Mouse (Mus musculus) forelimb bud, embryonic 11.5 days (tissue): ENCODE results near the gene Ndnf.

Source experiments
- DNase-seq: peaks from one replicate; pipeline ENCODE4 v3.0.0-alpha.2; 2012; ENCODE audit warnings: low read depth, low spot score

Ndnf gene

DNA sequence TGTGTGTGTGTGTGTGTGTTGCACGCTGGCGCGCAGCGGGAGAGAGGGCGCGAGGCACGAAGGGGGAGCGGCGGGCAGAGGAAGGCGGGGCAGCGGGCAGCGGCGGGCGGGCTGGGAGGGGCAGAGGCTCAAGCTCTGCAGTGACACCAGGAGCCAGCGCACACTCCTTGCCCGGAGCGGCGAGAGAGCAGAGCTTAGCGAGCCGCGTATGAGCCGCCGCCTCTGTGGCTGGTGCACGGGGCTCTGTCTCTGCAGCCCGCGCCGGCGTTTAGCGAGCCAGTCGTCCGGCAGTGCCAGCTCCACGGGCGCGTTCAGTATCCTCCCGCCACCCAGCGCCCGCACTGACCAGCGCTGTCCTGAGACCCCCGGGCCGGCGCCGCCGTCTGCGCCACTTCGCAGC, at the start of gene Ndnf:
Gene Ndnf, plus strand, starts transcription at position 140 of the 400 bp plus-strand sequence.
- peak; percentile 61 for DNase-seq

DNA sequence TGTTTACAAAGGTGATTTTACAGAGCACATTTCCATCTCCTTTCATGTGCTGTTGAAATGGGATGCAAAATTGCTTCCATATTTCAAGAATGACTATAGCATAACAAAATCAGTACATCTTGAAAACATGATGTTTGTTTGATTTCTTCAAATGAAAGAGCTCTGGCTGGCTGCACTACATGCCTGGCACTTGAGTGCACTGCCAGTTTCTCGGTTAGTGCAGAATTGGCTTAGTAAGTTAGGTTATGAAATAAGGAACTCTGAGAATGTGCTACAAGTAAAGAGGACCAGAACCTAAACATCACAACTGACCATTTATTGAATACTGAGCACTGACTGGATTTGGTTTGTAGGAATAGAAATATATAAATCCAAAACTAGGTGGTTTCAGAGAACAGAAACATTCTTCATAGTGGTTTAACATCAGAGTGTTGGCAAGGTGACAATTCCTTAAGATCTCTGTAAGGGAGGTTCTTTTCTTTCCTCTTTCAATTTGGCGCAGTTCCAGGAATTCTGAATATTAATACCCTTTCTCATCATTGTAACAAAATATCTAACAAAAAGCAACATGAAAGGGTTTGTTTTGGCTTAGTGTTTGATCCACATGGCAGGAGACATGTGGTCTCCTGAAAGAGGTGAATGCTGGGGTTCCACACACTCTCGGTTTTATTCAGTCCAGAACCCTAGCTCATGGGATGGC, 48.2 kb upstream of the Ndnf start:
- DNase-seq, result no peak

DNA sequence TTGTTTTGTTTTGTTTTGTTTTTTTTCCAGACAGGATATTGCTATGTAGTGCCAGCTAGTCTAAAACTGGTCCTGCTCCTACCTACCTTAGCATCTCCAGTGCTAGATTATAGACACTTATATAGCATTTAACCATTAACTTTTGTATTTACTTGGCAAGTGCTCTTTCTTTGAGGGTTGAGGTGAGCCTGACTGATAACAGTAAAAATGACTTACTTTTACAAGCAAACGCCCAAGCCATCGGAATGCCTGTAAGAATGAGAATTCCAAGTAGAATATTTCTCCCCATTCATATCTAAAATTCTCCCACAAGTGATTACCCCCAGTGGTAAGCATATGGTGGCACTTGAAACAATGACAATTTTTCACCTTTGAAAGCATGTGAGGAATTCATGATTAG, 40.8 kb upstream of the Ndnf start:
- no peak for DNase-seq

DNA sequence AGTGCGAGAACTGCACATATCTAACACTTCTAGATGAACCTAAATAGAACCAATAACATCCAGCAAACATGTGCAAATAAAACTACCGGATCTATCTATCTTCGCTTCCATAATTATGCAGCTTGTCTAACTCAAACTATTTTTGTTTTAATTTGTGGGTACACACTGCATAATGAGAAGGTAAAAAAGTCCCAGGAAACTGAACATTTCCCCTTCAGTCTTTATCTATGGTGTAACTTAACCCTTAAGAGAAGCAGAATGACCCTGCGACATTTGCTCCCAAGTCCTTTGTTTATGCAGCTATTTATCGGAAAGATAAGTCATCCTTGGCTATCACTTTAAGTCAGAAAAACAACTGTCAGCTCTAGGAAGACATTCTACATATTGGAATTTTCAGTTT, 39.2 kb upstream of the Ndnf start:
- DNase-seq, result no peak

DNA sequence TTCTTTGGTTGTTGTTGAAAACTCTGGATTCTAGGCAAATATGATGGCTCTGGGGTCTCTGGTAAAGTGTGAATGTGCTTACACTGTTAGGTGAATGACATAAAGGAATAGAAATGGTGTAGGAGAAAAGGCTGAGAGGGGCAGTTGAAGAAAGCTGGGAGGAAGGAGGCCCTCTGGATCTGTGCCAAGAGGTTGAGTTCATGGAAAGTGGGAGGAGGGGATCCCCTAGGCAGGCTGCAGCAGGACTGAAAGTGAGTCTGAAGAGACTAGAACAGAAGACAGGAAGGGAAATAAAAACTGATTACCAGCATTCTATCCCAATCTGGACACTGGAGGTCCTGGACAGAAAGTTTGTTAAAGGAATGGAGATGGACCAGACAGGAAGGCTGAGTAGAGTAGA, 29.0 kb upstream of the Ndnf start:
- no peak for DNase-seq

DNA sequence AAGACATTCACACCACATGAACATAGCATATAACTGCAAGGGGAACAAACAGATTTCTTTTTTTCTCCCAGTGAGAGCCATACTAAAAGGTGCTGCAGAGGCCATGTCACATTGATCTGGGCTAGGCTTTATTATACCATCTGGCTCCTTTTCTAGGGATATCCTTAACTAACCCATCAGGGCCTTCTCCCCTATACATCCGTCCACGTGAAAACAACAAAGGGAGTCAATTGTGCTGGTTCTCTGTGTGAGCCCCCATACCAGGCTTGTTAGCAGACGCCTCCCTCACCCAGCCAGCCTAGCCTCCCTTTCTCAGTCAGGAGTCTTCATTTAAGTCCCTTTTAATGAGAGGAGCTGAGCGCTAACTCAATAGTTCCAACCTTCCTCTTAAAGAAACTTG, 27.3 kb upstream of the Ndnf start:
- no peak for DNase-seq

DNA sequence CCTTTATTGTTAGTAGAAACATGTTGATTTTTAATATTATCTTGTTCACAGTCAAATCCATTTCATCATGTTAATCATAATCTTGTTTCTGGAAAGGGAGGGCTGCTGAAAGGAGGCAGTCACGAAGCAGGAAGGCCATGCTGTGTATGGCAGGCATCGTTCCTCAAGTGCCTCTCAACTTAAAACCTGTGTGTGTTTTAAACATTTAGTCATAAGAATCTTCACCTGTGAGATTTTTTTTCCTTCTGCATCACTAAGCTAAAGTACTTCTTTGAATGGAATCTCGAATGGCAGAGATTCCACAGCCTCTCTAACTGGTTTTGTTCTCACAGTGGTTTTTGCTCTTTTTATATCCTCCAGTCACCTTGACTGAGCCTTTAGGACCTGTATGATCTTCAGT, 25.0 kb upstream of the Ndnf start:
- no peak for DNase-seq

DNA sequence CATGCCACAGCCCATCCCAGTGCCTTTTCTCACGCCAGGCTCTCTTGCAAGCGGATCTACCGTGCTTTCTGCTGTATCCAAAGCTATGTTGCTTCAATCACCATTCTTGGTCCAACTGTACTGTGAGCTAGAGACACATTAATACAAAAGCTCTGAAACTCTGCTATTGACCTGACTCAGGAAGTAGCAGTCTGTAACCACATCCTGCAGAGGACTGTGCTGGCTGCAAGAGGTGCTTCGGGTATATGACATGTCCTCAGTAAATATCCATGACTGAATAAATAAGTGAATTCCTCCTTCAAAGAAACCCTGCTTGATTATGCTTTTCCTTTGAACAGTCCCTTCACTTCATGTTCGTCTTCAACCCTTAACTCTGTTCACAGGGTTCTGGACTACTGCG, 23.7 kb upstream of the Ndnf start:
- DNase-seq, result no peak

DNA sequence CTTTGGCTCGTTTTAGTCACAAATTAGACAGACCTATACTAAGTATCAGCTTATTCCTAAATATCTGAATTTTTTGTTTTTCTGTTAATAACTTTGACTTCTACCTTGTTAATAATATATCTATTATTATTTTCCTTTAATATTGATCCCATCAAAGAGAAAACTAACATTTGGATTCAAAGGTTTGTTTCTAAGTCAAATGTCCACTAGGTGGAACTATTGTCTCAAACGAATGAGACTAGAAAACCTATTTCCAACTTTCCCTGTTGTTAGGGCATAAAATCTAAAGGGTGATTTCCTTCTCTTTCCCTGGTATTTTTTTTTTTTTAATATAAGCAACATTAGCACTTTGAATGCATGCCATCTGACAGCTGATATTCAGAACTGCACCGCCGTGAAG, 20.0 kb upstream of the Ndnf start:
- peak; percentile 38 for DNase-seq

DNA sequence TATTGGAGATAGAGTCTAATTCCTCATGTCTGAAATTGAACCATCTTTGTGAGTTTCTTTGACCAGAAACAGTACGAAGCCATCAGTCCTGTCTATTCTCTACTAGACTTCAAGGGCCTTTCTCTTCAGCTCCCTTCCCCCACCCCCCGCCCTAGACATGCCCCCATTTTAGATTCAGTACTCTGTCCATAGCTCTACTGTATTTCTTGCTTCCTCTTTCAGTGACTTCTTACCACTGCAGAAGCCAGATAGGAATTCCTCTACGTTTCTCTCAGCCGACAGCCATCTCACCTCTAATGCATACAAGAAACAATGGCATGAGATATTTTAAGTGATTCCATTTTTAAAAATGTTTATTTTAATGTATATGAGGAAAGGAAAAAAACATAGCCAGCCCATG, 10.1 kb upstream of the Ndnf start:
- DNase-seq, result no peak

DNA sequence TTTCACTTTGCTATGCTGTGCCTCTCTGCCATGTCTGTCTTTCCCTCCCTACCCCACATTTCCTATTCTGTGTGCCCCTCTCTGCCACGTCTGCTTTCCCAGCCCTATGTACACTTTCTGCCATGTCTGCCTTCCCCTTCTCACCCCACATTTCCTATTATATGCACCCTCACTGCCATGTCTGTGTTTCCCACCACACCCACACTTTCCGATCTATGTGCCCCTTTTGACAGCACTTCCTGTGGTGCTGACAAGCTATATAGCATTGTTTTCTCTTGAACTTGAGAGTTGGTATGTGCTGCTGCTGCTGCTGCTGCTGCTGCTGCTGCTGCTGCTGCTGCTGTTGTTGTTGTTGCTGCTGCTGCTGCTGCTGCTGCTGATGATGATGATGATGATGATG, 9.3 kb upstream of the Ndnf start:
- DNase-seq, result no peak

DNA sequence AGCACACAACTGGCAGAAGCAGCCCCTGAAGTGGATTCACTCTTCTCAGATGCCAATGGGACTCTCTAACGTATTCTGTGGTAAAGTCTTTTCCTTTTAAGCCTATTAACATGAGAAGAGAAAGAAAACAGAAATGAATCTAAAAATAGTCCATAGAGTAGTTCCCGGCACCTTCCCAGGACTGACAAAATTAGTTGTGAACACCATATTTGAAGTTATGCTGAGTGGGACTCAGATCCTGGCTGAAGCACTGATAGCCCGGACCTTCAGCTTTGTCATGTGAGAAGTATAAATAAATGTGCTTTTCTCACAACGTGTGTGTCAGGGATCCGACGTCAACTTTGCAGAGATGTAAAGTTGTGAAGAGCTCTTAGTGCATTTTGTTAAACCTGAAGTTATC, 7.4 kb upstream of the Ndnf start:
- no peak for DNase-seq

DNA sequence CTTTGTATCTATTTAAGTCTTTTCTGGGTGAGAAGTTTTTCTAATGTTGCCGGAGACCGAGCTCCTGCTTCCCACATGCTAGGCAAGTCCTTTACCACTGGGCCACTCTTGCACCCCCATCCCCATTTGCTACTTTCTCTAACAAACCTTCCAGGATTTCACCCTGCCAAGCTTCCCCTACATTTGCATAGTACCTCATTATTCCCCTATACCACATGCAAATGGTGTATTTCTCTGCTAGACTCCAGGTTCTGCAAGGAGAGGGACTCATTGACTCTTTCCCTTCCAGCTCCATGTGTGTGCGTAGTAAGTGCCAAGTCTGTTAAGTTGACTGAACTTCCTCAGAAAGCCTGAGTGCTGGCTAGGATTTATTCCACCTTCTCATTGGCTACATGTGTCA, 5.1 kb upstream of the Ndnf start:
- DNase-seq, result no peak

DNA sequence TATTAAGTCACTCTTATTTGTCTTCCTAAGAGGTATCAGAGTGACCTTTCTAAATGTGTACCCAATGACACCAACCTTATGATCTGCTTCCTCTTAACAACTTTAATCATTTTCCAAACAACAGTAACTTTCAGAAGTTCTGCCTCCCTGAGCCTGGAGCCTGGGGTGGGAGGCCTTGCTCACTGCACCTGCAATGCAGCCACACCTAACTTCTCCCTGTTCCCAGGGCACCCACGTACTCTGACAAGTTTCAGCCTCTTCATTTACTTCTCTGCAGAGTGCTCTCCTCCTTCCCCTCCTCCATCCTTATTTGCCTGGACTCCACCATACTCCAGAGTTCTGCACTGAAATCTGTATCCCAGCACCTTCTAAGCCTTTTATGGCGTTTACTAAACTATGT, 1.4 kb upstream of the Ndnf start:
- no peak for DNase-seq

DNA sequence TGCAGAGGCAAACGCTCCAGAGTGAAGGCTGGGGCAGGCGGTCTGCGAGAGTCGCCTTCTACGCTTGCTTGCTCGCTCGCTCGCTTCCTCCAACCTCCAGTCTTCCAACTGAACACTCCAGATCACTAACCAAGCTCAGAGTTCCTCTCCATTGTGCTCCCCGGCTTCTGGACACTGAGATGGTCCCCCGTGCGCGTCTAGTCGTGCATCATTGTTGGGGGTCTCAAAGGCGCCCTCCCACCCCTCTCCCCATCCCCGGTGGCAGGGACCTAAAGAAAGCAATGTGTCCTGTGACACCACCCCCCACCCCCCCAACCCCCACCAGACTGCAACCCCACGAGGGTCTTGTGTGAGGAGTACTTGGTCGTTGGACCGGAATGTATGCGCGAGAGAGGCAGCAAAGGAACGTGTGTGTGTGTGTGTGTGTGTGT, 394 bp upstream of the Ndnf start:
- DNase-seq, result peak; percentile 37

DNA sequence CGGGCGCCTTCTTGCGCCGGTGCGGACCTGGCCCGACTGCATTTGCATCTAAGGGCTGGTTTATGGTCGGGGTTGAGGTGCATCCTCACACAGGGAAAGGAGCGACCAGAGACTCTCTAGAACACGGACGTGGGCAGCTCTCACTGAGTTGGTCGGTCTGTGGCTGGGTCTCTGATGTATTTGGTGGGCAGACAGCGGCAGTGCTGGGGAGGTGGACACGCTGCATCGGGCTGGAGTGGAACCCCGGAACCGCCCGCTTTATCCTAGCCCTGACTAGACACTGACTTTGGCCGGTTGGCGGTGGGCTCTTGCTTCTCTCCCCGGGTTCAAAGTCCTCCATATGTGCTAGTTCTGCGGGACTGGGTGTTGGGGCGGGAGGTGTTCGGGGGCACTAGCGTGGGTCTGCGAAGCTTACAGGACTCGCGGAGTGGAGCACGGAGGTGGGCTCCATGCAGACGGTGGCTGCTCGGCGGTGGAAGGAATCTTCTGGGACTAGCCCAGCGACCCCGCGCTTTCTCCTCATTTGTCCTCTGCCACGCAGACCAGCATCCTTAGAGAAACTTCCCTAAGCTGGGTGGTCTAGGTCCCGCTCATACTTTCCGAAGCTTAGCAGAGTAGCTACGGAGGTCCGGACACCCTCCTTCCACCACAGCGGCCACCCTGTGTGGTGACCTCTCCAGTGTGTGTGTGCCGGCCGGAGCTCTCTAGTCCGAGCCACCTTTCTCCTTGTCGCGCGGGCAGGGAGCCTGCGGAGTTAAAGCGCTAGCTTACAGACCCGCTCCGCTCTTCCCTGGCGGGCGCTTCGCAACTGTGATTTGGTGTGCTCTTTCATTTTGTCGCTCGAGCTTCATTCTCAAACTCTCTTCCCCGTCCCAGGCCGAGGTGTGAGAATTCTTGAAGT, 991 bp downstream of the Ndnf start:
- DNase-seq, result peak; percentile 31

DNA sequence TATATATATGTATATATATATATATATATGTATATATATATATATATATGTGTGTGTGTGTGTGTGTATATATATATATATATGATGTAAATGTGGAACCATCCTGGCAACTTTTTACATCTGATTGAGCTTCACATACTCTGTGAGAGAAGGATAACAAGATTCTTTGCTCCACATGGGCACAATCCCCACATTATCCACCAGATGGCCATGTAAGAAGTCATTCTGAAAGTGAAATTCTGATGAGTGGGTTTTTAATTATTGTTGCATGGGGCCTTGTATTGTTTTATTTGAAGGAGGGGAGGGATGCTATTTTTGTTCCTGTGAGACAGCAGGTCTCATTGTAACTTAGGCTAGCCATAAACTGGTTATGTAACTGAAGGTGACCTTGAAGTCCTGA, 22.5 kb downstream of the Ndnf start:
- DNase-seq, result no peak

DNA sequence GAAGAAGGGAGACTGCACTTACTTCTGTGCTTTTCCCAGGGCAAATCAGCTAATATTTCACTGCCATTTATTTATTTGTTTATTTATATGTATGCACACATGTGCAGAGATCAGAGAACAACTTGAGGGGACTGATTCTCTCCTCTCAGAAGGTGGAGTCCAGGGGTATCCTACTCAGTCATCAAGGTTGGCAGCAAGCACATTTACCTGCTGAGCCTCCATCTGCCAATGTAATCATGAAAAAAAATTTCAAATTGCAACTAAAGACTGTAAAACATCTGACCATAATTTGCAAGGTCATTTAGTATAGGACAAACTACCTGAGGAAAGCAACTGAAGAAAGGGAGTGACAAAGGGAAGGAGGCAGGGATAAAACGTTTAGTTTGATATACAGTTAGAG, 49.3 kb downstream of the Ndnf start:
- DNase-seq, result no peak

DNA sequence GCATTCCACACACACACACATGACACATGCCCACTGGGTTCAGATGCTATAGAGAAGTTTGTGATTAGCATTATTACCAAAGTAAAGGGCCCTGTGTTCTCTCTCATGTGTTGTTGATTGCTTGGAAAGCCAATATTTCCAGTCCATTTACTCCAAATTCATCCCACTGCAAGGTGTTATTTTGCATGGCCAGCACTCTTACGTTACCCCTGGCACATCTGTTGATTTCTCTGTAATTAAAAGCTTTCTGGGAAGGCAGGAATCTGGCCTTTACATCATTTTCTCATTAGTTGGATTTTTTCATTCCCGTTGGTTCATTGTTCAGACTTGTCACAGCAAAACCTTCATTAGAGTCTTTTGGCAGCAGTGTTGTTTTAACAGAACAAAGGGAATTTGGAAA, 54.3 kb downstream of the Ndnf start:
- no peak for DNase-seq

DNA sequence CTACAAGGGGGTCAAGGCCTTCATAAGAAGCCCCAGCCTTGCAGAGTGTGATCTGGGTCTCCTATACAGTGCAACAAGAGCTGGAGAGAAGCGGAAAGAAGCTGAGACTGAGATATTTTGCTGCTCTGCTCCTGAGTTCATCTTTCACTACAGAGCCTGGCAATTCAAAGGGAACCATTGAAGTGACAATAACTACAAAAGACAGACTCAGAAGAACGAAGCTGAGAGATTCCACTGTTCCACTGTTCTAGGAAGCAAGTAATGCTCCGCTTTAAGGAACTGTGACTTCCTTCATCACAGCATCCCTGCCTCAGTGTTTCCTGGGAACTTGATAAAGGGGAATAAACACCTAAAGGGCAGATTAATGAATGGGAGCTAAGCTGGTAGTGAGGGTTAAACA, 56.9 kb downstream of the Ndnf start:
- no peak for DNase-seq

DNA sequence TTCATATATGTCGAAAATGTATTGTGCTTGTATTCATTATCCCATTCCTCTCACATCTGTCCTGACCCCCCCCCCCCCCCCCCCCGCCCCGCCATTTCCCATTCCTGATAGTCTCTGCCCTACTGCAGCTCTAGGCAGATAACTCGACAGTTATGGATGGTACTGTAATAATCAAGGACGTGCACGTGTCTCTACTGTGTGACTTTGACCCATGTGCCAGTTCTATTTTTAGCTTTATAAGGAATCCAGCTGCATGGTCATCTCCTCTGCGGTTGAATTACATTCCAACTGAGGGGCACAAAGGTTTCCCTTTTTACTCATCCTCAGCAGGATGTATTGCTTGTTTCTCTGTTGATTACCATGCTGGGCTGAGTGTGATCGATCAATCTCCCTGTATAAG, 68.1 kb downstream of the Ndnf start:
- DNase-seq, result no peak

DNA sequence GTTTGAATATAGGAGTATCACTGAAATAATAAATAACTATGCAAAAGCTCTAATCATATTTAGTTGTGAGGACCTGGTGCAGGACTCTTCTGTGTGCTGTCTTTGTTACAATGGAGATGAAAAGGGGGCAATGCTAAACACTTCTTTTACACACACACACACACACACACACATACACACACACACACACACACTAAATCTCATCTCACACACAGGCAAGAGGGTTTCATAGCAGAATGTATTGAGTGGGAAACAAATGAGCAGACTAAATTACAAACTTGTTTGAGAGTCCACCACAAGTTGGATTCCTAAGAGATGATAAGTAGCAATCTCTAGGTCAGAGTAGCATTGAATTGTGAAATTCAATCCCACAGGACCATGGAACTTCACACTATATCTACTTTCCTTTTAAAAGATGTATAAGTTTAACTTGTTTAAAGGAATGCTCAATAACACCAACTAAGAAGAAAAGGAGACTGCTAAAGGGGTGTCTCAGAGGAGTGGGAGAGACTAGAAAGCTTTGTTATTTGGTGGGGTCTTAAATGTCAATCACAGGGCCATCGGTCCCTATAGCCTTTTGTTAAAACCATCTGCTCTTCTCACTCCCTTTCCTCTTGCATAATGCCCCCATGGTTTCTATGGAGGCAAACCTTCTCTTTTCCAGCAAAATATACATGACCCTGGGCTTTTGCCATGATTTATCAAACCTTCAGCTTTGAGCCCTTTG, 71.9 kb downstream of the Ndnf start:
- DNase-seq, result no peak

DNA sequence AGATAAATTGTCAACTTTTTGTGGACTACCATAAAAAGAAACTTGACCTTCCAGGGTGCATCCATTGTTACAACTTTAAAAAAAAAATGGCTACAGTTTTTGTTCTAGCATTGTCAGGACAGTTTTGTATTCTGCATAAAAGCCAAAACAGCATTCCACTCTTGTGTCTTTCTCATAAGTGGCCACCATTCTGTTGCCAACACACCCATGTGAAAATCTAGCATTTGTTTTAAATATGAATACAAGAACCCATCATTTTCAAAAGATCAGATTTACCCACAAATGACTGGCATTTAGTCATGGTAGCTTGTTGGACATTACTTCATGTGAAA, 72.4 kb downstream of the Ndnf start:
- no peak for DNase-seq
